Mouse (Mus musculus): ENCODE results near the gene Mtus2.

Gene Mtus2

GRCm38 (mm10) chr5:148181308-148181630 lies 224.1 kb downstream of the Mtus2 start:
- DNase-seq (ENCODE audit: low read depth) = no peak

GRCm38 (mm10) chr5:148181901-148182300 lies 224.8 kb downstream of the Mtus2 start:
- no peak for DNase-seq (ENCODE audit: low read depth)

- DNase-seq (ENCODE audit: low read depth) = no peak
Measured at GRCm38 (mm10) chr5:148185898-148186297, 228.8 kb downstream of the Mtus2 start.

GRCm38 (mm10) chr5:148191416-148191815 lies 234.3 kb downstream of the Mtus2 start:
- DNase-seq (ENCODE audit: low read depth) = no peak

- DNase-seq (ENCODE audit: low read depth) = no peak
Measured at GRCm38 (mm10) chr5:148211831-148212230, 254.7 kb downstream of the Mtus2 start.

- DNase-seq (ENCODE audit: low read depth) = no peak
Measured at GRCm38 (mm10) chr5:148216786-148217185, 259.7 kb downstream of the Mtus2 start.

- DNase-seq (ENCODE audit: low read depth) = no peak
Measured at GRCm38 (mm10) chr5:148222898-148223297, 265.8 kb downstream of the Mtus2 start.

- no peak for DNase-seq (ENCODE audit: low read depth)
Measured at GRCm38 (mm10) chr5:148224004-148224403, 266.9 kb downstream of the Mtus2 start.

GRCm38 (mm10) chr5:148233714-148234113 lies 276.6 kb downstream of the Mtus2 start:
- DNase-seq (ENCODE audit: low read depth) = no peak

GRCm38 (mm10) chr5:148236616-148237015 lies 279.5 kb downstream of the Mtus2 start:
- DNase-seq (ENCODE audit: low read depth) = no peak

GRCm38 (mm10) chr5:148239067-148239466 lies 281.9 kb downstream of the Mtus2 start:
- peak; percentile 2 for DNase-seq (ENCODE audit: low read depth)

GRCm38 (mm10) chr5:148239757-148240156 lies 282.6 kb downstream of the Mtus2 start:
- no peak for DNase-seq (ENCODE audit: low read depth)

GRCm38 (mm10) chr5:148241932-148242331 lies 284.8 kb downstream of the Mtus2 start:
- peak; percentile 27 for DNase-seq (ENCODE audit: low read depth)

- DNase-seq (ENCODE audit: low read depth) = no peak
Measured at GRCm38 (mm10) chr5:148244471-148244870, 287.4 kb downstream of the Mtus2 start.

GRCm38 (mm10) chr5:148245386-148245785 lies 288.3 kb downstream of the Mtus2 start:
- no peak for DNase-seq (ENCODE audit: low read depth)

GRCm38 (mm10) chr5:148248236-148248635 lies 291.1 kb downstream of the Mtus2 start:
- no peak for DNase-seq (ENCODE audit: low read depth)

GRCm38 (mm10) chr5:148251847-148252246 lies 294.7 kb downstream of the Mtus2 start:
- DNase-seq (ENCODE audit: low read depth) = no peak

GRCm38 (mm10) chr5:148262016-148262415 lies 304.9 kb downstream of the Mtus2 start:
- no peak for DNase-seq (ENCODE audit: low read depth)

- DNase-seq (ENCODE audit: low read depth) = no peak
Measured at GRCm38 (mm10) chr5:148264819-148265707, 307.9 kb downstream of the Mtus2 start.

GRCm38 (mm10) chr5:148266841-148267240 lies 309.7 kb downstream of the Mtus2 start:
- no peak for DNase-seq (ENCODE audit: low read depth)

GRCm38 (mm10) chr5:148267446-148267845 lies 310.3 kb downstream of the Mtus2 start:
- no peak for DNase-seq (ENCODE audit: low read depth)

GRCm38 (mm10) chr5:148272065-148272464 lies 314.9 kb downstream of the Mtus2 start:
- DNase-seq (ENCODE audit: low read depth) = peak; percentile 53

- DNase-seq (ENCODE audit: low read depth) = no peak
Measured at GRCm38 (mm10) chr5:148272771-148273170, 315.7 kb downstream of the Mtus2 start.

- no peak for DNase-seq (ENCODE audit: low read depth)
Measured at GRCm38 (mm10) chr5:148278233-148278632, 321.1 kb downstream of the Mtus2 start.
